Mouse (Mus musculus): Measurements from ENCODE around the gene Mansc1. TPM values are rescaled to one million over a fixed set of nuclear protein-coding genes. Genes with fewer than 3 reads are reported as not detected.

The Mansc1 gene
- total RNA-seq, 2 experiments from 2014 or later: 0.20 to 0.28 TPM

- ATAC-seq (replicated peaks; ENCODE audit: low FRiP score, low TSS enrichment, poor library complexity, severe bottlenecking): no peak
These were observed 27.1 kb downstream of the Mansc1 start for GRCm38 (mm10) chr6:134605196-134605595.

DNA sequence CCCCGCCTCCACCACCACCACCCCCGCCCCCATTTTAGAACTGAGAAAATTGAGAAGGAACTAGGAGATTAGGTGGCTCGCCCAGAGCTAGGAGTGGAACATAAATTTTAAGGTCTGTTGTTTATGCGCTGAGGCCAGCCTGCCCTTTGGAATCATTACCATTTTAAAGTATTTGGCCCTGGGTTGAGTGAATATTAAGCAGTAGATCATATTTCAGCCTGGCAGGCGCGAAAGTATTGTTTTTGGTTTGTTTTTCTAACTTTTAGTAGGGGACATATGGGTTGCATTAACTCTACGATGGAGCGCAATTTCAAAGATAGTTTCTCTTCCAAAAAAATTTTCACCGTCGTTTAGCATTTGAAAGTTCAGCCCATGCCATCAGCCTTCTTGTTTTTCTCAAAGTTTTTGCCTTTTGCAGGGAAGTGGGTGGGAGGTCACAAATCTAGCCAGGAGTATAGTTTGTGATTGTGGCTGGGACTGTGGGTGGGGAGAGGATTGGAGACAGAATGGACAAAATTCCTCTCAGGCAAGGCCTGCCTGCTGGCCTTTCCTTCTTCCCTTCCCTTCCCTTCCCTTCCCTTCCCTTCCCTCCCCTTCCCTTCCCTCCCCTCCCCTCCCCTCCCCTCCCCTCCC is 29.8 kb downstream of the Mansc1 start:
- no peak for ATAC-seq (replicated peaks; ENCODE audit: low FRiP score, low TSS enrichment, poor library complexity, severe bottlenecking)

- ATAC-seq (replicated peaks; ENCODE audit: low FRiP score, low TSS enrichment, poor library complexity, severe bottlenecking): no peak
These were observed 30.5 kb downstream of the Mansc1 start for GRCm38 (mm10) chr6:134601766-134602165.

- ATAC-seq (replicated peaks; ENCODE audit: low FRiP score, low TSS enrichment, poor library complexity, severe bottlenecking): no peak
These were observed 31.2 kb downstream of the Mansc1 start for GRCm38 (mm10) chr6:134601130-134601529.

GRCm38 (mm10) chr6:134599239-134599638 is 33.0 kb downstream of the Mansc1 start:
- ATAC-seq (replicated peaks; ENCODE audit: low FRiP score, low TSS enrichment, poor library complexity, severe bottlenecking): no peak

DNA sequence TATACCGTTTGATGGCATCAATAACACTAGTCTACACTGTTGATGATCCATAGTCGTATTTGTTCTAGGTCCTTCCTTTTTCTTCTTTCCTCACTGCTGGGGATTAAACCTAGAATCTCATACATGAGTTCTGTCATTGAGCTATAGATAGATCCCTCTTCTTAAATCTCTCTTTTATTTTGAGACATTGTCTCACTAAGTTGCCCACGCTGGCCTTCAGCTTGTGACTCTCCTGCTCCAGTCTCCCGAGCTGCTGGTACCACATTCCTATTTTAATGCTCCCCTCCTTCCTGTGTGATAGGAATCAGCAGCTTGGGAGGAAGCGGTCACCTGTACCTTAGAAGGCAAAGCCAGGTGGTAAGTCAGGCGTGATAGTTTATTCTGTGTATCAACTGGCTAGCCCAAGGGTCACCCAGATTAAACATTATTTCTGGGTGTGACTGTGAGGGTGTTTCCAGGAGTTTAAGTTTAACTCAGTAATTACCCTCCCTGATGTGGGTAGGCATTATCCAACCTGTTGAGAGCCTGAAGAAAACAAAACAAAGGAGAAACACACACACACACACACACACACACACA is 34.5 kb downstream of the Mansc1 start:
- ATAC-seq (replicated peaks; ENCODE audit: low FRiP score, low TSS enrichment, poor library complexity, severe bottlenecking): no peak

GRCm38 (mm10) chr6:134594569-134595442 is 37.5 kb downstream of the Mansc1 start:
- ATAC-seq (replicated peaks; ENCODE audit: low FRiP score, low TSS enrichment, poor library complexity, severe bottlenecking): peak; percentile 51

DNA sequence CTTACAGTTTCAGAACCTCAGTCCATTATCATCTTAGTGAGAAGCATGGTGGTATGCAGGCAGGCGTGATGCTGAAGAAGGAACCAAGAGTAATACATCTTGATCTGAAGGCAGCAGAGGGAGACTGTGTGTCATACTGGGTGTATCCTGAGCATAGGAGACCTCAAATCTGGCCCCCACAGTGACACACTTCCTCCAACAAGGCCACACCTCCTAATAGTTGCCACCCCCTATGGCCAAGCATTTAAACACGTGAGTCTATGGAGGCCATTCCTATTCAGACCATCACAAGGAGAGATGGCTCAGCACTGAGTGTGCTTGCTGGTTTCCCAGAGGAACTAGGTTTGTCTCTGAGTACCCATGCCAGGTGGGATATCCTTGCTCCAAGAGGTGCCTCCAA is 40.7 kb downstream of the Mansc1 start:
- no peak for ATAC-seq (replicated peaks; ENCODE audit: low FRiP score, low TSS enrichment, poor library complexity, severe bottlenecking)

- ATAC-seq (replicated peaks; ENCODE audit: low FRiP score, low TSS enrichment, poor library complexity, severe bottlenecking): no peak
These were observed 46.0 kb downstream of the Mansc1 start for GRCm38 (mm10) chr6:134586241-134586640.

GRCm38 (mm10) chr6:134584616-134585015 is 47.7 kb downstream of the Mansc1 start:
- ATAC-seq (replicated peaks; ENCODE audit: low FRiP score, low TSS enrichment, poor library complexity, severe bottlenecking): no peak

DNA sequence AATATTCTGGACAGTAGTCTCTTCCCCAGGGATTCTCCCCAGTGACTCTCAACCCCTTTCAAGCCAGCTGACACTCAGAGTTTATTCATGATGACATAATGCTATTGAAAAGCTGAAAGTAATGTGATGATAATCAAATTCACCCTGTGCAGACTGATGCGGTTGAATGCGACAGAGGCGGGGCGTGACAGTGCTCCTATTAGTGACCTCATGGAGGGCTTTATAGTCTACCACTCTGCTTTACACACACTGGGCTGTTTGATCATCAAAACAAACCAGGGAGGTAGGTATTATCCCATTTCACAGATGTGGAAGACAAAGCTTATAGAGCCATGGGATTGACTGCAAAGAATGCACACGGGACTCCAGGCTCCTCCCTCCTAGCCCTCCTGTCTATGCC is 50.2 kb downstream of the Mansc1 start:
- ATAC-seq (replicated peaks; ENCODE audit: low FRiP score, low TSS enrichment, poor library complexity, severe bottlenecking): no peak

GRCm38 (mm10) chr6:134579506-134579905 is 52.8 kb downstream of the Mansc1 start:
- no peak for ATAC-seq (replicated peaks; ENCODE audit: low FRiP score, low TSS enrichment, poor library complexity, severe bottlenecking)

DNA sequence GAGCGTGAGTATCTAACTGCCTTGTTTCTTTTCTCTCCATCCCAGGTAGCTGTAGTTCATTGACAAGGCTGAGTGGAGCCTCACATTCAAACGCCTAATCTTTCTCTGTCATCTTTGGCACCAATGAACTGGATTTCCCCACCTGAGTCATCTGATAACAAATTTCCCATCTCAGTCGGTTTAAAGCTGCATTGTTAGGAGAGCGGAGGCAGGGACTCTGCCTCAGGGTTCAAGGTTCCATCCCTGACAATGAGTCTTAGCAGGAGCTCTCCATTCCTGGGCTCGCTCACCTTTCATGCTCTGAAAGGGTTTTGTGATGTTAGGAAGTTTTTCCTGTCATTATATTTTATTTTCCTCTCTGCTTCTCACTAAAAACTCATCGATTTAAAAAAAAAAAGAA is 54.2 kb downstream of the Mansc1 start:
- ATAC-seq (replicated peaks; ENCODE audit: low FRiP score, low TSS enrichment, poor library complexity, severe bottlenecking): no peak

DNA sequence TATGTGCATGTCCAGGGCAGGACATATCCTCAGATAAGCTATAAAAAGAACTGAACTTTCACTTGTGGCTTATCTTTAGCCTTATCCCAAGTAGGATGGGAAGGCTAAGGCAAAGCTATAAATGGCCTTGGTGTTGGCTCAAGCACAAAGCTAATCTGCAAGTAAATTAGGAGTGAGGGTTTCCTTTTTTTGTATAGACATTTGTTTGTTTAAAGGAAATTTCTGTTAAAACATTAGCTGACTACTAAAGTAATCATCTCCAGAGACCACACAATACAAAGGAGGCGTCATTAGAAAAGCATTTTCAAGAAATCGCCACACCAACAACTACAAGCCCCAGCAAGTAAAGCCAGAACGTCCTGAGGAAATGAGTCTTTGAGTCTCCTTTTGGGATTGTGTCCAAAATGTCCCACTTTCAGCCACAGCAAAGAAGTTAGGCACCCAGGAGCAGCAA is 57.0 kb downstream of the Mansc1 start:
- no peak for ATAC-seq (replicated peaks; ENCODE audit: low FRiP score, low TSS enrichment, poor library complexity, severe bottlenecking)

DNA sequence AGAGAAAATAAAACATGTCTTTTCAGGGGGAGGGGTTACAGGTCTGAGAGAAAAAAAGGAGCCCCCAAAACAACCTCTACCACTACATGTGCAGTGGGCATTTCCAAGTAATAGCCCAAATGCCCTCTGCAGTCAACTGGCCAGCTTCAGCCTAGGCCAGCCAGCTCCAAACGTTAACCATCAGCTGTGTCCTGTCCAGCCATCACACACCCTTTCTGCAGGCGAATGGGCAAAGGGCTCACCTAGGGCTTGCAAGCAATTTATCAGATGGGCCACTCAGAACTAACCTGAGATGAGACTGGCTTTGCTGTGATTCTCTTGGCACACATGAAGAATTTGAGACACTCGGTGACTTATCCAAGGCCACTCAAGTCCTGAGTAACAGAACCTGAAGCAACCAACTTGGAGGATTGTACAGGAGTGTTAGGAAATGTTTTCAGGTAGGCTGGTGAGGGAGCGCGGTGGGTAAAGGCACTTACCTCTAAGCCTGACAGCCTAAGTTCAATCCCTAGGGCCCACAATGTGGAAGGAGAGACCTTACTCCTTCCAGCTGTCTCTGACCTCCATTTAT is 64.2 kb downstream of the Mansc1 start:
- no peak for ATAC-seq (replicated peaks; ENCODE audit: low FRiP score, low TSS enrichment, poor library complexity, severe bottlenecking)

- ATAC-seq (replicated peaks; ENCODE audit: low FRiP score, low TSS enrichment, poor library complexity, severe bottlenecking): peak; percentile 72
These were observed 65.3 kb downstream of the Mansc1 start, which contains the start of gene Lrp6 for GRCm38 (mm10) chr6:134566818-134567485. Gene Lrp6, minus strand, starts transcription at chr6:134566965.

GRCm38 (mm10) chr6:134566248-134566817 is 66.0 kb downstream of the Mansc1 start:
- no peak for ATAC-seq (replicated peaks; ENCODE audit: low FRiP score, low TSS enrichment, poor library complexity, severe bottlenecking)

- peak; percentile 51 for ATAC-seq (replicated peaks; ENCODE audit: low FRiP score, low TSS enrichment, poor library complexity, severe bottlenecking)
These were observed 66.6 kb downstream of the Mansc1 start for GRCm38 (mm10) chr6:134565606-134566247.

DNA sequence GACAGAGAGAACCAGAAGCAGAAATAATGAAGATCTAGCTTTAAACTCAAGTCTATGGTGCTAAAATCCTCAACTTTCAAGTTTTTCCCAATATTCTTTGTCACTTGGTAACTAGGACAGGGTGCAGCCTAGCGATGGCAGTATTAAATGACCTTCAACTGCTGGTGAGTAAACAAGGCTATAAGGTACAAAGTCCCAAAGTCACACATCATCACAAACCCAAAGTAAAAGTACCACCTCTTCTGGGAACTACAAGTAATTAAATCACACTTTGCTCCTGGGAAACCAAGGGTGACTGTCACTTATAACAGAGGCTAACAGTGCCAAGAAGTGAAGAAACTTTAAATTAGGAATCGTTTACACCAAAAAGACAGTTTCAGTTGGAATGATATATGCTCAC is 67.7 kb downstream of the Mansc1 start:
- ATAC-seq (replicated peaks; ENCODE audit: low FRiP score, low TSS enrichment, poor library complexity, severe bottlenecking): no peak

Measured in megakaryocyte-erythroid progenitor cell, adult 5-6 weeks (primary cell).